Mouse (Mus musculus) liver, embryonic 14.5 days (tissue): Measurements from ENCODE around the gene Cmtm2b.
"Not testable (repeated sequence)": the region's sequence is repeated elsewhere in the genome, so short reads cannot be mapped to it uniquely, and the experiment has no call there.

Source experiments
- CTCF ChIP-seq: IDR thresholded peaks from 2 replicates; pipeline ENCODE4 v1.5.1; 2016; ENCODE audit warnings: antibody characterized with exemption, low read depth, control low read depth
- EP300 ChIP-seq: IDR thresholded peaks from 2 replicates; pipeline ENCODE4 v1.6.1; 2016; ENCODE audit warnings: antibody characterized with exemption, low read depth

- TF ChIP-seq EP300, CTCF: not testable (repeated sequence)
Observed at GRCm38 (mm10) chr8:104309441-104310155, 12.4 kb upstream of the Cmtm2b start, which contains the start of the genes Gm45711 and Cmtm1.
